Mouse (Mus musculus) brain, embryonic 14.5 days (tissue): ENCODE results near the gene Cirbp.

Experiments used
- CTCF ChIP-seq: fragments of 200-500 bp; IDR thresholded peaks from 2 replicates; pipeline ENCODE4 v1.5.1; 2012; ENCODE audit warnings: inconsistent platforms, mild to moderate bottlenecking, moderate library complexity, borderline replicate concordance; ENCODE audit not compliant: insufficient read depth, insufficient read length; ENCODE audit errors: extremely low read depth
- POLR2A ChIP-seq: fragments of 200-500 bp; IDR thresholded peaks from 2 replicates; pipeline ENCODE4 v1.6.1; 2012; ENCODE audit warnings: mild to moderate bottlenecking, inconsistent platforms, borderline replicate concordance; ENCODE audit not compliant: poor library complexity, insufficient read depth, insufficient read length, severe bottlenecking; ENCODE audit errors: extremely low read depth

DNA sequence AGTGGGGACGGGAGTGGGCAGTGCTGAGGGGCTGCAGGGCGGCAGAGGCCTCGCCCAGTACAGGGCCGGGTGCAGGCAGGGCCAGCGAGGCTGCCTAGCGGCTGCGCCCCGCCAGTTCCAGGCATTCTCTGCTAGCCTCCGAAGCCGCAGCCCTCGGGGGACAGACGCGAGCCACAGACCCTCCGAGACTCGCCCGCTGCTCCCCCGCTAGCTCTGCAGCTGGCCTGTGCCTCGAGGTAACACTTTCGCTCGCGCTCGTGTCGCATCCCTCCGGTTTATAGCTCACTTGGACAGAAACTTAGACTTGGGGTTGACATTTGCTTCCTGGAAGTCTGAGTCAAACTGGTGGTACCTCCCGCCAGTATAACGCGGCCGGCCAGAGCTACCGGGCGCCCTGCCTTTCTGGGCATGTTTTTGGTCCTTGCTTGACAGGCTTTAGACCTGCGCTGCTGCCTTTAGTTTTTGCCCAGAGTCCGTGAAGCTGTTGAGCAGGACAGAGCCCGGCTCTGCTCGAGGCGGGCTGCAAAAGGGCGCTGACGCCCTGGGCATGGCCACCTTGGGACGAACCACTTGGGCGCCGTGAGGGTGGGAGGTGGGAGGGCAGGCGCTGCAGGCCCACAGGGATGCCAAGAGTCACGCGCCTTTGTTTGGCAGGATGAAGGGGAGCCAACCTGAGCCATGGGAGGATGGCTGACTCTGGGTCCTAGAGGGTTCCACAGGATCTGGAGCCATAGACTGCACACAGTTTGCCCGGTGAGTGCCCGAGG is 6.2 kb downstream of the Cirbp start:
- TF ChIP-seq POLR2A (no peak), CTCF (no peak)
